Mouse (Mus musculus) layer of hippocampus, postnatal 36 days (tissue): ENCODE measurements around the gene Pik3r6. TPM values are rescaled to one million over a fixed set of nuclear protein-coding genes. Genes with fewer than 3 reads are reported as not detected.
A peak's percentile ranks its signal among the peaks of the same experiment; 100 is the strongest.

Experiments
- DNase-seq, 2 experiments: peaks; one replicate each; pipeline ENCODE4 v3.0.0; 2022
- total RNA-seq, 2 experiments: library from RNA; stranded (reverse); gene quantifications; 2 replicates each; pipeline ENCODE4 v1.2.3; 2021

Gene Pik3r6
- total RNA-seq, 2 experiments from 2014 or later, result 1.5 to 2.5 TPM

DNA sequence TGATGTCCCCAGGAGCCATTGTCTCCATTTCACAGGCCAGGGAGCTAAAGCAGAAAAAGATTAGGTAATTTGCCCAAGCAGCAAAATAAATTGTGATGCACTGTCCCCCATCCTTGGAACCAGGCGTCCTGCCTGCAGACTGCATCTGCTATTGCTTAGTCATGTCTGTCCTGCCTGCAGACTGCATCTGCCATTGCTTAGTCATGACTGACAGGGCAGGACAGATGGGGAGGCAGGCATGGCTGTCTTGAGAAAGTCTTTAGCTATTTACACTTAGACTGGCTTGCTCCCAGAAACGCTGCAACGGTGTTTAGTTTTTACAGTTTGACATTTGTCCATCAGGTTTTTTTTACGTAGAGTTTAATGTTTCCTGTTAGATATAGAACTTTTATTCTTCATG is 33.6 kb downstream of the Pik3r6 start:
- DNase-seq, result peak; percentile 58 to 63

DNA sequence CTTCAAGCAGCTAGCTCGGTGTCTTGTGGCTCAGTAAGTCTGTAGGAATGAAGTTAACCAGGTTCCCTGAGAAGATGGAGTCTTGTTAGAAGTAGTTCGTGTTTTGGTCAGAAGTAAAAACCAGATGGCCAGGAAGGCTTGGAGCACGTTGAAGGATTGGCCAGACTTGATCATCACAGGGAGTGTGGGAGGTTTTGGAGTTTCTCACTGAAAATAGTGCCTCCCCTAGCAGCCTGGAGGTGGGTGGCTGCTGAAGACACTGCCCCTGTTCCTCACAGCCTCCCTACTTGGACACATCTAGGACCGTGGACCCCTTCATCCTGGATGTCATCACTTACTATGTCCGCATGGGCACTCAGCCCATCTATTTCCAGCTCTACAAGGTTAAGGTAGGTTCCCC is 36.8 kb downstream of the Pik3r6 start:
- no peak for DNase-seq

DNA sequence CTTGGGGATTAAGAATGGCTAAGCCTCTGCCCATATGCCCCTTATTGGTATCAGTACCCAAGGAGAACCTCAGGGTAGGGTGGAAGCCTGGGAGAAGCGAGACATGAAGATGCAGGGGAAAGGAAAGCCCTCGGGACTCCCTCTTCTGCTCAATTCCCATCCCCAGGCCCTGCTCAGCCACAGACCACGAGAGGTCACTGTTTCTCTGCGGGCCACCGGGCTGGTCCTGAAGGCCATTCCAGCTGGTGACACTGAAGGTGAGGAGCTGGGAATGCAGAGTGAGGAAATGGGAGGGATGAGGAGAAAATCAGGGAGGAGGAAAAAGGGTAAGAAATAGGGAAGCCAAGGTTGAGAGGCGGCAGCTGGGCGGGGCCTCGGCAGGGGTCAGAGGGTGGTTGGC is 41.7 kb downstream of the Pik3r6 start:
- no peak for DNase-seq

DNA sequence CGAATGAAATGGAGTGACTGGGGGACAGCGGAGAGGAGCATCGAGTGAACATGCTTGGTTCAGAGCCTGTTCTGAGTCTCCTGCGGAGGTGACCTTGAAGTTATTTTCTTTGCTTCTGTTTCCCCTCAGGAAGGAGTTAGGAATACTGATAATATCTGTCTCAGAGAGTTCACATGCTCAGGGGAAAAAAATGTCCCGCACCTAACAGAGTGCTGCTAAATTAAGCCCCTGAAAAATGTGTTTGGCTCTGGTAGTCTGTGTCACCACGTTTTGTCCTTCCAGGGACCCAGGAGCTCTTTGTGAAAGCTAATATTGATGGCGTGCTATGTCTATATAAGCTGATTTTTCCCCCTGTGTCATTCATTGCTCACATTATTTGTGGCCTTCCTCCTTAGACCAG is 42.4 kb downstream of the Pik3r6 start:
- DNase-seq, result no peak

DNA sequence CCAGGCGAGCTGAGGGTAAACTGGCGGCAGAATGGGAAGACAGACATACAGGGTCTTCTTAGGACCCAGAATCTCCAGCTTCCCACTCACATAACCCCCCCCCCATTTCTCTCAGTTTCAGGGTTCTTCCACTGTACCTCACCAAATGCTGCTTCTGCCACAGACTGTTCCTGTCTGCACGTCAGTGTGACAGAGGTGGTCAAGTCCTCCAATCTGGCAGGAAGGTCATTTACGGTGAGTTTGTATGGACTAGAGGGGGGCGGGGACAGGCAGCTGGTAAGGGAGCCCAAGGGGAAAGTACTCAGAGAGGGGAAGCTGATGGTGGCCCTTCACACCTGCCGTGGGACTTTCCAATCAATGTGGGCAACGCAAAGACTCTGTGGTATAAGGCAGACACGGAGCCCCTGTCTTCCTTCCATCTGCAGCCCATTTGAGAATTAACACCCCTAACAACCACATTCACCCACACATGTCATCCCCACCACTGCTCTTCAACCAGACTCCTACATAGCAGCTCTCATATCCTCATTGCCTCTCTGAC is 42.9 kb downstream of the Pik3r6 start:
- no peak for DNase-seq

DNA sequence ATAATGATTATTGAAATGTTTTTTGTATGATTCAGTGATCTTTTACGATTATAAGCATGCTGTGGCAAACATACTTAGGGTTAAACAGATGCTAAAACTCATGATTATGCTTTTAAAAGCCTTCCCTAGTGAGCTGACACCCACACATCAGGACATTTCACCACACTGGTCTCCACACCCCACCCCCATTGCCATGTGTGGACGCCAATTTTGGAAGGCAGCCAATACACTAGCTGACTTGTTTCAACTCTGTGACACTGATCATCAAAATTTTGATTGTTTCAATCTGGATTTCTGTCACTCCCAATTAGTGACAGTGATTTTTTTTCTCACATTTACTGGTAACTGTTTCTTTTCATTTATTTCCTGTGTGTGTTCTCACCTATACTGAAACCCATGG is 44.7 kb downstream of the Pik3r6 start:
- no peak for DNase-seq

DNA sequence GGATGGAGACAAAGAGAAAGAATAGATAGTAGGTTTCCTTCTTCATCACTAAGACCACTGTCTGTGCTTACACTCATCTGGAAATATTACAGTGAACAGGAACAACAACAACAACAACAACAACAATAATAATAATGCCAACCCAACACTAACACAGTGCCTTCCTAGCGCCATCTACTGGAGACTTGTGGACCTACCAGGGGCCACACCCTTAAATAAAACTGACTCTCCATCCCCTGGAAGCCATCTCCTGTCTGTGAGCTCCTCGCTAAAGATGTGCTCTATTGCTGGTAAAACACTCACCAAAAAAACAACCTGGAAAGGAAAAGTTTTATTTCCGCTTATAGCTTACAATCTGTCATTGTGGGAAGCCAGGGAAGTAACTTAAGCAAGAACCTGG is 46.8 kb downstream of the Pik3r6 start:
- no peak for DNase-seq

DNA sequence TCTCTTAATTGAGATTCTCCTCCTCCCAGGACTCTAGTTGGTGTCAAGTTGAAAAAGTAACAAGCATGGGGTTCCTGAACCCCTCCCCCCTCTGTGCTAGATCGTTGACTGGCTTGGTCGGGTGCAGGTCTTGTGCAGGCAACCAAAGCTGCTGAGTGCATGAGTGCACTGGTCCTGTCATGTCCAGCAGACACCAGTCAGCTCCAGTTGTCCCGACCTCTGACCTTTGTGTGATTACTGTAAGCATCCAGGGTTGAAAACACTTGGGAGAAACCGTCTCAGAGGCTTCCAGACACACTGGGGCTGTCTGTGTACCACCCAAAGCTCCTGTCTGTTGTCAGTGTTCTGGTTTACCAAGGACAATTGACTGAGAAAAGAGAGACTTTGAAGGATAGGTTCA is 47.5 kb downstream of the Pik3r6 start:
- no peak for DNase-seq

DNA sequence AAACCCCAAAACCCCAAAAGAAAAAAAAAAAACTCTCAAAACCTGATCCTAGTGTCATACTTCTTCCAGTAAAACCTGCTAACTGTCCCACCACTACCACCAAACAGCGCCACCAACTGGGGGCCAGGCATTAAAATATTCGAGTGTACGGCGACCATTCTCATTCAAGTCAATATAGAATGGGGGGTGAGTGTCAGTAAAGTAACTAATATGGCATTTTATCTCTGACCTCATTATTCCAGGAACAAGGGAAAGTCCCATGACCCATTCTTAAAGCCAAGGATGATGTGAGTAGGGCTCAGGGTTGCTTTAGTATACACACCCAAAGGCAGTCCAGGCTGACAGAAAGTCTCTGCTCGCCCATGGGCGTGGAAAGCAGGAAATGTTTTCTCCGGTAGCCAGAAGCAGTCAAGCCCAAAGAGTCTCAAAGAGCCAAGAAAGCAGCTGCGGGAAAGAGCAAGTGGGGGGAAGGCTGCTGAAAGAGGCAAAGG is 51.2 kb downstream of the Pik3r6 start:
- DNase-seq, result no peak

DNA sequence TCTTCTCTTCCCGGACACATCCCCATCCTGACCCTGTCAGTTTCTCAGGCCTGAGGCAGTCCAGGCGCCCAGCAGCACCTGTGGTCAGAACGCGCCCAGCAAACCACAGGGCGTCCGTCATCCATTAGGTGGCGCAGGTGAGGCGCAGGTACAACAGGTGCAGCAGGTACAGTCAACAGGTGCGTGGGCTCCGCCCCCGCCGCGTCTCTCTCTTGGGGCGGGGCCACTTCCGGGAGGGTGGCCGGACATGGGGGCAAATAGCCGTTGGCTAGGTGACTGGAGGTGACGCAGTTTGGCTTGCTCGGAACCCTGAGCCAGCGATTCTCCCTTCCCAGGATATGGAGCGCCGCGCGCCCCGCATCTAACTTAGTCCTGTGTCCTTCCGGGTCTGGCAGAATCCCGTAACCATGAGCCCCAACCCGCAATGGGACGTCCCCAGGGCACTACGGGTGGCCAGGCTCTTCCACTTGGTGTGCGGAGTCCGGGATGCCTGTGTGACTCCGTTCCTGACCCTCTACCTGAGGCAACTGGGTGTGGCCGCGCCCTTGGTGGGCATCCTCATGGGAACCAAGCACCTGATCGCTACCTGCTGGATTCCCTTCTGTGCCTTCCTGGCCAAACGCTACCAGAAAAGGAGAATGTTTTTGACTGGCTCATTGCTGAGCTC is 53.2 kb downstream of the Pik3r6 start, which contains the start of gene Mfsd6l:
TSS of gene Mfsd6l (plus strand) at position 269 of the 667 bp plus-strand sequence.
- no peak for DNase-seq

DNA sequence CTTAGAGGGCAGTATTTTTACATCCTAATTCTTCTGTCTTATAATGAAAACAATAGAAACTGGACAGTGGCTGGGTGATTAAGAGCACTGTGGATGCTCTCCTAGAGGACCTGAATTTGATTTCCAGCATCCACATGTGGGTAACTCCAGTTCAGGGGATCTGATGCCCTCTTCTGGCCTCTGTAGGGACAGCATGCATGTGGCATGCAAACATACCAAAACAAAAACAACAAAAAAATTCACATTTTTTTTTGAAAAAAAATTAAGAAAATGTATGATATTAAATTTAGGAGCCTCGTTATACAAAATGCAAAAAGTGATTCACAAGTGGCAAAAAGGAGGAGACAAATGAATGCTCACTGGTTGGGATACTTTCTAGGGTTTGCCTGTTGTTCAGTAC is 56.7 kb downstream of the Pik3r6 start:
- no peak for DNase-seq

DNA sequence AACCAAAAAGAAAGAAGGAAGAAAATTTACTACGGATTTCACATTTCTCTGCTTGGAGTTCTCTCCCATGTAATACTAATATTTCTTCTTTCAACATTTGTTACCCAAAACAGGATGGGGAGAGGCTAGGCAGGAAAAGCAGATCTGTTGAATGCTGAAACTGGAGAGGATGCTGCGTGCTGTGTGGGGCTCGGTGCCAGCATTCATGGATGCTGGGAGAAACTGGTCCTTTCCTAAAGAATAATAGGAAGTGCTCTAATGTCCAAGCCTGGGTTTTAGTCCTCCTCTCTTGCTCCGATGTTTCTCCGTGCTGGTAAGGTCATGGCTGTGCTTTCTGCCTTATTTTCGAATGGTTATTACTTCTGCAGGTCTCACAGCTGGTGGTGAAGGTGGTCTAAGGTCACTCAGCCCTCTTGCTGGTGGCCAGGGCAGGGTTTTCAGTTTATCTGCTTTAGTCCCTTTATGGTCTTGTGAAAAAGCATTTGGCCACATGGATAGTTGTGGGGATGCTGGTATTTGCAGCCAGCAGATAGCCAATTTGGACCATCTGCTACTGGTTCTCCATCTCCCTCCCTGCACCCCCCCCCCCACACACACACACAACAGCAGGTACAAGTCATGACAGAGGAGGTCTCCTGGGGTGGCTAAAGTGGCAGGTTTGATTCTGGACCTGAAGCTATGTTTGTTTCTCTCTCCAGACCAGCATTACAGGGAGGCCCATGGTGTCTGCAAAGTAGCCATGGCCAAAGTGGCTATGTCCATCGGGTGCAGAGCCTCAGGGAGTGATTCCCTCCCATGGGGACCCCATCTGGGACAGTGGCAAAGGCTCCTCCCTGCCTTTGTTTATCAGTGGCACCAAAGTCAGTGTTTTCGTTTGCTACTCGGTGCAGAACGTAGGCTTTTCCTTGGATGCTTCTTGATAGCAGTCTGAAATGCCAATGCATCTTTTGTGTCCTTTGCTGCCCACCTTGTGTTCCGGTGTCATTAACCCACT is 59.4 kb downstream of the Pik3r6 start:
- DNase-seq, result no peak

DNA sequence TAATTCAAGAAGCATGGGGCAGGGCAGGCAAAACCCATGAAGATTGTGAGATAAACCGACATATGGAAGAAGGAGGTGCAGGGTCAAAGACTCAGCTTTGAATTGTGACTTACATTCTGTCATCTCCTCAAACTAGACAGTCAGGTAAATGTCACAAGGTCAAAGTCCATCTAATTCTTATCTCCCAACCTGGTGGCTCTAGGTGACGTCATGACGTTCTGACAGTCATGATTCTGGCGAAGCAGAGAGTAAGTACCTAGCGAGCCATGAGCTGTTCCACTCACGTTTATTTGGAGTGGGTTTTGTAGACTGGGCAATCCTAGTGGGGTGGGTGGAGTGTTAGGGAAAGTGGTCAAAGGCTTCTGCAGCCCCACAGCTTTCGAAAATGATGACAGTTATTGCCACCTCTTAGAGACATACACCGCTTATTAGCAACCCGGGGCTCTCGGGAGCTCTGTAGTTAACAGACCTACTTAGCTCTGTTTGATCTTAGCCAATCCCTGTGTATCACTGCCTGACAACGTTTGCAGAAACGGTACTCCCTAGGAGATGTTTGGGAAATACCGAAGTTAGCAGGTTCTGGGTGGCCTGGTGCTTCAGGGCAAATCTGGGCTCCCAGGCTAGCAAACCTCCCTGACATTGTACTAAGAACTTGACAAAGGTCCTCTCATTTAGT is 61.7 kb downstream of the Pik3r6 start:
- no peak for DNase-seq

DNA sequence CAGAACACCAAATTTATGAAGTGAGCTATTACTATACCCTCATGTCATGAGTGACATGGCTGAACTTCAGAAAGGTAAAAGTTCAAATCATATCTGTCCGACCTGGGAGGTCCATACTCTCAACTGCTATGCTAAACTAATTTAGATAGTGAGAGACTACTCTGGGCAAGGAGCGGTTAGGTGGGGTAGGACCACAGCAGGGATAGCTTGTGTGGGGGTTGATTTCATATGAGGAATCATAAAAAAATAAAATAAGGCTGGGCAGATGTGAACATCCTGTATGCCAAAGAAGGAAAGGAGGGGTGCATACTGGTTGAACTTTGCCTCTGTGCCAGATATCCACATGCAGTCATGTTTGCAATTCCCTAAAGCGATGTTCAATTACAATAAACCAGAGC is 62.2 kb downstream of the Pik3r6 start:
- no peak for DNase-seq

DNA sequence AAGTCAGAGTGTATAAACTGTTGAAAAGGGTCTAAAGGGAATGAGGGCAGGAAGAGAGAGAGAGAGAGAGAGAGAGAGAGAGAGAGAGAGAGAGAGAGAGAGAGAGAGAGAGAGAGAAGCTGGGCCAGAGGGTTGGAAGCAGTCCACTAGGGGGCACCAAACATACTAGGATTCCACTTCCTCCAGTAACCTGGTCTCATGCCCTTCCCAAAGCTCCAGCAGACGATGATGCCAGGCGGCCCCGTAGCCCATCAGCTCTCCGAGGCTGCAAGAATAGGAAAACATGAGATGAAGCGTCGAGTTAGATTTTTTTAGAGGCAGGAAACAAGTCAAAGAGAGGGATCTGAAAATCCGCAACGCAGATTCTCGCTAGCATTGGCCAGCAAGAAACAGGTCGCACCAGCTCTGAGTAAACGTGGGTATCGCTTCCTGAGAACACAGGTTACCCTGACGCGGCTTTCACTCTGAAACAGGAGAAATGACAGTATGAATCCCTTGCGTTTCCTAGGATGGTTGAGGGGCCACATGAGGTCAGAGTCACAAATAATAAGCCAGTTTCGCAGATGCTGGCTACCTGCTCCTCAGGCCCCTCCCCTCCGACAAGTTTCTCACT is 63.7 kb downstream of the Pik3r6 start:
- peak; percentile 74 to 77 for DNase-seq

DNA sequence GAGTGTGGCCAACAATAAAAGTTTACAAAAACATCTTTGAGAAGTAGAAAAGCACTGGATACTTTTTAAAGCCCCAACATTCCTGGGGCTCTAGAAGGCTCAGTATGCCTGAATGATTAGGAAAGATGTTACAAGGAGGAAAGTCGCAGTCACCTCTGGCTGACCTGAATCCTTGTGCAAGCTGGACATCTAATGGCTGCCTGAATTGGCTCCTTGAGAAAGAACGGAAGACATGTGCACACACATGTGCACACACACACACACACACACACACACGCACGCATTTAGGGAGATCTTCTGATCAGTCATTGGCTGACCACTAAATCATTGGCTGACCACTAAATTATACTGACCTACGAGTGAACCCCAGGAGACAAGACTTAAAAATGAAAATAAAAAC is 68.0 kb downstream of the Pik3r6 start:
- no peak for DNase-seq

DNA sequence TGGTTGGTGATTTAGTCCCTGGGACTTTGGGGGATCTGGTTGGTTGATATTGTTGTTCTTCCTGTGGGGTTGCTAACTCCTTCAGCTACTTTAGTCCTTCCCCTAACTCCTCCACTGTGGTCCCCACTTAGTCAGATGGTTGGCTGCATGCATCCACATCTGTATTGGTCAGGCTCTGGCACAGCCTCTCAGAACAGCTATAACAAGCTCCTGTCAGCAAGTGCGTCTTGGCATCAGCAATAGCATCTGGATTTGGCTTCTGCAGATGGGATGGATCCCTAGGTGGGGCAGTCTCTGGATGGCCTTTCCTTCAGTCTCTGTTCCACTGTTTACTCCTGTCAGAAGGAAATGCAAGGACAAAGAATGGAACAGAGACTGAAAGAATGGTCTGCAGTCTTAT is 74.3 kb downstream of the Pik3r6 start:
- no peak for DNase-seq

DNA sequence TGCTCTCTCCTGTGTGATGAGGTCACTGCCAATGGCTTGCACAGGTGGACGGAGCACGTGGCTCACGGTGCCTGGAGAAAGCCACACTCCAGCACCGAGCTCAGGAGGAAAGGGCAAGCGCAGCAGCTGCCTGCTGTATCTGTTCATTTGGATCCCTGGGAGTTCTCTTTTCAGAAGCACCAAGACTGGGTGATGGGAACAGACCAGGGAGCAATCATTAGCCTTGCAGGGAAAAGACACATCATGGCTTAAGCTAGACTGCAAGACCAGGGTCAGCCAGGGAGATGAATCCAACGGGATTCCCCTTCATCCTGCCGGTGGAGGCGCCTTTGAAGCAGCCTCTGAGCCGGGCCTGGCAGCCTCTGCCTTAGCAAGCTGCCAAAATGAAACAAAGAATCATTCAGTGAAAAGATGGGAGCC is 76.7 kb downstream of the Pik3r6 start:
- DNase-seq, result peak; percentile 53 to 56

DNA sequence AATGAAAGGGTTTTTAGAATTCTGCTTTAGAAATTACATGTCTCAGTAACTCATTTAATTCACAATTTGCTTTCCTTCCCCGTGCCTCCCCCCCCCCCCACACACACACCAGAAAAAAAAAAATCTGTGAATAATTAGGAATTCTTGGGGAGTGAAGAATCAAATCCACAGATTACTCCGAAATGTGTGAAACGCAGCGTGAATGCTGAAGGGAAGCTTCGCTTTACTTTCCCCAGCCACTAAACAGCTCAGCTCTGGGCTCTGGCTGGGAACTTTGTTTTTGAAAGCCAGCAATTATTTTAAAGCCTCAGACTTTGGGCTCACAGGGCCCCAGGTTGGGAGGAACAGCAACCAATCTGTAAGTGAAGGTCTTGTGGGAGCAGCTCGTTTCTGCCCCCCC is 77.7 kb downstream of the Pik3r6 start:
- DNase-seq, result no peak

DNA sequence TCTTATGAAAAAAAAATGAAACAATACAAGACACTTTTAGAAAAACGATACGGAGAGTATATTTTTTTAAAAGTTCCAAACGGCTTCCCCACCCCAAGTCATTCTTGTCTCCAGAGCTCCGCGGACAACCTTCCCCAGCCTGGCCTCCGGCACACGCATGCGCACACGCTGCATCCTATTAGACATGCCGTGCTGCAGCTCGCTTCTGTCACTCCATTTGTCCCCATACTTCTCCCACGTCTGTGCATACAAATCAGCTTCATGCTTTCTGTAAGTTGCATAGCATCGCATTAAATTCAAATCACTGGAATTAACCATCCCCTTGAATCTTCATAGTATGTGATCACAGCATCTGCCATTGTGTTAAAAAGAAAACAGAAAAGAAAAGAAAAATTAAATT is 80.4 kb downstream of the Pik3r6 start:
- DNase-seq, result peak; percentile 48 to 61

DNA sequence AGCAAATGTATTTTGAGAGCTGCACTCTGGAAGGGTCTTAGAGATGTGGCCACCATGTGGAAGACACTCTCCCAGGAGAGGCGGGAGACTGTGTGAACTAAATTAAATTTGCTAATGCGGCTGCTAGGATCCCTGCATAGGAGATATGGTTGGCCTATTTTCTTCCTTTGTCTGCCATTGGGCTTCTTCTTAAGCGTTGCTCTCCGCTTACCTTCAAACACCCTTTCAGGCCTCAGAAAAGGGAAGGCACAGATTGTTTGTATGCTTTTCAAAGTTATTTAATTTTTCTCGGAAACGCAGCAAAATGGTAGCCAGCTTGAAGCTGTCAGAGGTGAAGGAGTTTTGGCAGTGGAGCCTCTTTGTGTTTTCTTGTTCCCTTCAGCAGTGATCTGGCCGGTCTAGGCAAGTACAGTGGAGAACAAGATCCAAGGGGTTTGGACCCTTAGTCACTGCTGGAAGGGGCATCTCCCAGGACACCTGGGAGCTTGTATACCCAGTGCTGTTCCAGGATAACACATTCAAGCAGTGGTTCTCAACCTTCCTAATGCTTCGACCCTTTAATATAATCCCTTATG is 81.2 kb downstream of the Pik3r6 start:
- DNase-seq, result no peak

DNA sequence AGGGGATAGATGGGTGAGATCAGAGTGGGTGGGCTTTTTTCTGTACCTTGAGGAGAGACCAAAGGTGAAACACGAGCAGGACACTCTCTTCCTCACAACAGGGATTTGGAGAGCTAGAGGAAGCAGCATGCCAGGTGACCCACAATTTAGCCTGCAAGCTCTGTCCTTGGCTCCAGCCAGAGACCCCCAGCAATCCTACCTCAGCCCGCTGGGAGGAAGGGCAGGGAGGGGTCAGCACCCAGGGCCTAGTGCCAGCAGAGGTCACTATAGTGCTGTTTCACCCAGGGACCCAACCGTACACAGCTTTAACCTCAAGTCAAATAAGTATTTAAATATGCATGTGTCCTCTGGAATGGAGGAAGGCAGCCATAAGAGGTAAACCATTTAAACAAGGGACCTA is 83.1 kb downstream of the Pik3r6 start:
- no peak for DNase-seq
